Mouse (Mus musculus) heart, adult 9 months (tissue): ENCODE data around the gene Adamts7.
A peak's percentile ranks its signal among the peaks of the same experiment; 100 is the strongest.

Experiments used
- DNase-seq, 2 experiments: peaks; one replicate each; pipeline ENCODE4 v3.0.0; 2022; ENCODE audit warnings: low spot score in 2 of 2

Gene Adamts7

GRCm38 (mm10) chr9:90197116-90197665 is 34.3 kb downstream of the Adamts7 start:
- DNase-seq: no peak

- DNase-seq: no peak
These were observed 35.1 kb downstream of the Adamts7 start for GRCm38 (mm10) chr9:90197866-90198383.

- peak; percentile 93 to 94 for DNase-seq
These were observed 35.9 kb downstream of the Adamts7 start for GRCm38 (mm10) chr9:90198531-90199449.

GRCm38 (mm10) chr9:90199611-90200010 is 36.7 kb downstream of the Adamts7 start:
- DNase-seq: no peak

- DNase-seq: no peak
These were observed 37.6 kb downstream of the Adamts7 start for GRCm38 (mm10) chr9:90200501-90200900.

- no peak for DNase-seq
These were observed 38.2 kb downstream of the Adamts7 start for GRCm38 (mm10) chr9:90201096-90201495.

- no peak for DNase-seq
These were observed 38.7 kb downstream of the Adamts7 start for GRCm38 (mm10) chr9:90201541-90201940.

- DNase-seq: no peak
These were observed 40.4 kb downstream of the Adamts7 start for GRCm38 (mm10) chr9:90203233-90203632.

GRCm38 (mm10) chr9:90204396-90204915 is 41.6 kb downstream of the Adamts7 start:
- no peak for DNase-seq

- peak; percentile 55 to 75 for DNase-seq
These were observed 43.6 kb downstream of the Adamts7 start for GRCm38 (mm10) chr9:90206500-90206899.

- no peak for DNase-seq
These were observed 44.9 kb downstream of the Adamts7 start for GRCm38 (mm10) chr9:90207808-90208207.

GRCm38 (mm10) chr9:90208655-90209054 is 45.8 kb downstream of the Adamts7 start:
- DNase-seq: no peak

GRCm38 (mm10) chr9:90213127-90213526 is 50.3 kb downstream of the Adamts7 start:
- no peak for DNase-seq

- no peak for DNase-seq
These were observed 53.6 kb downstream of the Adamts7 start for GRCm38 (mm10) chr9:90216259-90217001.

- DNase-seq: no peak
These were observed 54.6 kb downstream of the Adamts7 start for GRCm38 (mm10) chr9:90217501-90217900.

GRCm38 (mm10) chr9:90222275-90222674 is 59.4 kb downstream of the Adamts7 start:
- no peak for DNase-seq

- DNase-seq: peak; percentile 60 to 71
These were observed 63.3 kb downstream of the Adamts7 start for GRCm38 (mm10) chr9:90226081-90226741.

- DNase-seq: no peak
These were observed 63.9 kb downstream of the Adamts7 start for GRCm38 (mm10) chr9:90226742-90227096.

GRCm38 (mm10) chr9:90227171-90227570 is 64.3 kb downstream of the Adamts7 start:
- DNase-seq: peak; percentile 40 to 41

- DNase-seq: no peak
These were observed 70.2 kb downstream of the Adamts7 start for GRCm38 (mm10) chr9:90232781-90233690.
